Mouse (Mus musculus) brain, embryonic 14.5 days (tissue): Measurements from ENCODE around the gene Ercc6. TPM values are rescaled to one million over a fixed set of nuclear protein-coding genes. Genes with fewer than 3 reads are reported as not detected.
A peak's percentile ranks its signal among the peaks of the same experiment; 100 is the strongest.

ENCODE experiments used
- DNase-seq: peaks from one replicate; pipeline ENCODE4 v3.0.0-alpha.2; 2011; ENCODE audit warnings: low read depth
- CTCF ChIP-seq: fragments of 200-500 bp; IDR thresholded peaks from 2 replicates; pipeline ENCODE4 v1.5.1; 2012; ENCODE audit warnings: inconsistent platforms, mild to moderate bottlenecking, moderate library complexity, borderline replicate concordance; ENCODE audit not compliant: insufficient read depth, insufficient read length; ENCODE audit errors: extremely low read depth
- POLR2A ChIP-seq: fragments of 200-500 bp; IDR thresholded peaks from 2 replicates; pipeline ENCODE4 v1.6.1; 2012; ENCODE audit warnings: mild to moderate bottlenecking, inconsistent platforms, borderline replicate concordance; ENCODE audit not compliant: poor library complexity, insufficient read depth, insufficient read length, severe bottlenecking; ENCODE audit errors: extremely low read depth
- polyA plus RNA-seq: library from polyadenylated mRNA; depleted of rRNA; stranded (reverse); fragments of >200 nt; gene quantifications from 2 replicates; pipeline ENCODE4 v1.2.3, GENCODE M21; 2012

Ercc6 gene
- polyA plus RNA-seq, 1 experiment, result 15.9 TPM

- DNase-seq, result no peak
- TF ChIP-seq CTCF (peak; percentile 15; the same call in 1 of the 2 replicates), POLR2A (no peak)
Measured at GRCm38 (mm10) chr14:32543075-32543474, 29.8 kb downstream of the Ercc6 start.

GRCm38 (mm10) chr14:32546676-32547075, 33.4 kb downstream of the Ercc6 start:
- DNase-seq, result peak; percentile 71
- TF ChIP-seq POLR2A, result no peak

GRCm38 (mm10) chr14:32551854-32552253, 38.5 kb downstream of the Ercc6 start:
- DNase-seq, result no peak
- TF ChIP-seq CTCF (peak; percentile 12; the same call in 1 of the 2 replicates), POLR2A (no peak)

GRCm38 (mm10) chr14:32553198-32553903, 40.0 kb downstream of the Ercc6 start:
- TF ChIP-seq CTCF (no peak), POLR2A (no peak)
- DNase-seq, result peak; percentile 13

- TF ChIP-seq POLR2A (no peak), CTCF (no peak)
- peak; percentile 14 for DNase-seq
Measured at GRCm38 (mm10) chr14:32554860-32555526, 41.7 kb downstream of the Ercc6 start.

- TF ChIP-seq CTCF (no peak), POLR2A (no peak)
Measured at GRCm38 (mm10) chr14:32561428-32561827, 48.1 kb downstream of the Ercc6 start.

GRCm38 (mm10) chr14:32563661-32564060, 50.3 kb downstream of the Ercc6 start:
- no peak for TF ChIP-seq POLR2A
- DNase-seq, result no peak

More at GRCm38 (mm10) chr14:32561428-32561827, 48.1 kb downstream of the Ercc6 start:
- DNase-seq, result no peak

GRCm38 (mm10) chr14:32572519-32572918, 59.2 kb downstream of the Ercc6 start:
- no peak for DNase-seq
- TF ChIP-seq CTCF, result peak; percentile 34; the same call in 1 of the 2 replicates
- no peak for TF ChIP-seq POLR2A

GRCm38 (mm10) chr14:32578420-32578819, 65.1 kb downstream of the Ercc6 start:
- DNase-seq, result no peak
- TF ChIP-seq POLR2A (no peak), CTCF (no peak)

GRCm38 (mm10) chr14:32583696-32584095, 70.4 kb downstream of the Ercc6 start:
- TF ChIP-seq POLR2A, result no peak
- no peak for TF ChIP-seq CTCF
- no peak for DNase-seq

- peak; percentile 83 for DNase-seq
- TF ChIP-seq POLR2A, result no peak
- peak; percentile 93; the same call in 1 of the 2 replicates for TF ChIP-seq CTCF
Measured at GRCm38 (mm10) chr14:32587013-32587784, 73.9 kb downstream of the Ercc6 start.

- TF ChIP-seq POLR2A (no peak), CTCF (no peak)
- no peak for DNase-seq
Measured at GRCm38 (mm10) chr14:32590377-32590776, 77.1 kb downstream of the Ercc6 start.
